Mouse (Mus musculus) bone marrow macrophage, adult 2 months (primary cell): Measurements from ENCODE around the gene Colgalt1.

Experiments used
- CTCF ChIP-seq: IDR thresholded peaks from 2 replicates; pipeline ENCODE4 v1.5.1; 2012; ENCODE audit warnings: low read depth, mild to moderate bottlenecking, low read length, moderate library complexity
- POLR2A ChIP-seq: IDR thresholded peaks from 2 replicates; pipeline ENCODE4 v1.6.1; 2012; ENCODE audit warnings: mild to moderate bottlenecking, low read depth, low read length, borderline replicate concordance

- TF ChIP-seq CTCF, result no peak
- TF ChIP-seq POLR2A, result no peak
Observed at GRCm38 (mm10) chr8:71612141-71612540, 1.3 kb downstream of the Colgalt1 start.
